Mouse (Mus musculus) embryonic fibroblast, embryonic 13.5 days (primary cell): ENCODE measurements around the gene Gm28048.

Source experiments
- CTCF ChIP-seq: IDR thresholded peaks from 2 replicates; pipeline ENCODE4 v1.5.1; 2011; ENCODE audit warnings: mild to moderate bottlenecking, control low read depth, low read length, moderate library complexity, borderline replicate concordance; ENCODE audit not compliant: insufficient read depth
- POLR2A ChIP-seq: IDR thresholded peaks from 2 replicates; pipeline ENCODE4 v1.6.1; 2011; ENCODE audit warnings: low read depth, mild to moderate bottlenecking, control low read depth, low read length, moderate library complexity

- TF ChIP-seq CTCF = peak; percentile 22; the same call in 1 of the 2 replicates
- peak; percentile 88 for TF ChIP-seq POLR2A
Observed at GRCm38 (mm10) chr11:22981984-22982757, at the start of gene Gm28048, which contains the start of gene Commd1.
